Mouse (Mus musculus) heart, postnatal 0 days (tissue): ENCODE measurements around the gene Usp2.

Experiments
- CTCF ChIP-seq: IDR thresholded peaks from 2 replicates; pipeline ENCODE4 v1.5.1; 2016; ENCODE audit warnings: antibody characterized with exemption, control low read depth, low read depth
- EP300 ChIP-seq: IDR thresholded peaks from 2 replicates; pipeline ENCODE4 v1.6.1; 2016; ENCODE audit warnings: antibody characterized with exemption, low read depth

GRCm38 (mm10) chr9:44133287-44133686 lies 66.5 kb downstream of the Usp2 start:
- TF ChIP-seq CTCF (no peak), EP300 (no peak)
